Comparison of ENCODE assay signal across 8 mouse cellular contexts in the genomic region with DNA sequence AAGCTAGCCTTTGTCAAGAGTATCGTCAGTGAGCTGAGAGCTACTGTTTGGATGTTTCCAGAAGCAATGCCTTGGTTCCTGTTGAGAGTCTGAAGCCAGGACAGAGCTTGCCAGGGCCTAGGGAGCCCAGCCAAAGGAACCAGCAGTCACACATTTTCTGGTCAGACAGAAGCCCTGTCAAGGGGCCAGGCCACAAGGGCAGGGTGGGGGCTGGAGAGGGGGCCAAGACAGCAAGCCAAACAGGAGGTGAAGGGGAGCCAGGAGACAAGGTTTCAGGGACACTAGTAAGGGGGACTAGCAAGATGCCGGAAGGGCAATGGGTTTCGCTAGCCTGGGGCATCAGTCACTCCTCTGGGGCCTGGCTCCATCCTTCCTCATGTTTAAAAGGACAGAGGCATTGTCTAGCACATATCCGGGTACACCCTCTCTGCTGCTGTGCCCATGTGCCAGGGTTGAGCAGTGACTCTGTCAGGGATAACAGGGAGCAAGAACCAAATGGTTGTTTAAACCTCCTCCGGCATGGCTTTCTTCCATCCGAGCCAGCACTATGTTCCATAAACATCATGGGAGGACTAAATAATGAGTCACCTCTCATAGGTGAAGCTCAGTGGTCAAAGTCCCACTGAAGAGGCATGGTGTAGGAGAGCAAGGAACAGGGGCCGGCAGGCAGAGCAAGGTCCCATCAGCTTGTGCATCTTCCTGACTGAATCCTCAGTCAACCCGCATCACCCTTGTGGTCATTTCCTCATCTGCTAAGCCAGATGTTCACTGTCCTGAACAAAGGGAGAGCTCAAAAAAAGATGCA. TPM values are rescaled to one million over a fixed set of nuclear protein-coding genes. Genes with fewer than 3 reads are reported as not detected.
DNase-seq lines count a peak whose midpoint lies in the region; ATAC-seq lines count a peak whose summit lies in the region.
"Had no signal": no experiment of that assay in that cellular context is flagged by ENCODE, and none has a peak within 500 bp of the region (broad histone marks: within the 10 kb centered on the region; RNA-seq: fewer than 3 reads in every experiment).

No protein-coding gene starts in this region.

- H3K9me3 ChIP-seq in forebrain, embryonic 12.5 days = no peaks in the 10 kb centered on the region

- no peak overlapping the region for H3K4me3 ChIP-seq in forebrain, embryonic 12.5 days (replicated peaks)

- H3K9ac ChIP-seq in forebrain, embryonic 12.5 days = no peak overlapping the region

- intact Hi-C loops in left cerebral cortex, postnatal 10 days (cut with DNase I) = no loop called here
- intact Hi-C loops in heart, postnatal 25 days (cut with DNase I) = loop anchor here (5.0 kb wide), 1 partner anchor 37 kb away; no protein-coding TSS in a partner anchor

- ATAC-seq in forebrain, embryonic 12.5 days (ENCODE audit: low FRiP score) = no peak

- H3K36me3 ChIP-seq in forebrain, embryonic 12.5 days (replicated peaks) = no peaks in the 10 kb centered on the region

- 90% methylated on average over 8 of the region's 8 CpGs for WGBS in forebrain, embryonic 12.5 days

- no peak overlapping the region for H3K4me2 ChIP-seq in forebrain, embryonic 12.5 days

- no peak overlapping the region for H3K27ac ChIP-seq in forebrain, embryonic 12.5 days

- peaks cover 27% of the 10 kb centered on the region; the same call in 1 of the 2 replicates for H3K4me1 ChIP-seq in forebrain, embryonic 12.5 days

- peak; percentile 34 to 53 for DNase-seq in left cerebral cortex, postnatal 10 days (ENCODE audit: extremely low spot score in 1 of 2, low spot score in 2 of 2)
- no peak for DNase-seq in left cerebral cortex, adult 11 months (ENCODE audit: low spot score)
- peak; percentile 44 for DNase-seq in gastrocnemius, adult 18-20 months (ENCODE audit: low spot score)
- peak; percentile 71 for DNase-seq in heart, postnatal 25 days (ENCODE audit: low spot score)
- DNase-seq in lung, postnatal 4 days = peak; percentile 57 to 81
- DNase-seq in thymus, postnatal 10 days (ENCODE audit: low spot score in 2 of 2) = no peak
- DNase-seq: thymus, postnatal 4 days had no signal

- no peaks in the 10 kb centered on the region for H3K27me3 ChIP-seq in forebrain, embryonic 12.5 days

RNA-seq across cellular contexts. Expression of gene Arhgap31, which starts 44.0 kb away (rescaled TPM):
- 10 to 100 TPM; 17.7 to 18.9 TPM for total RNA-seq in left cerebral cortex, postnatal 10 days (2021)
- total RNA-seq in gastrocnemius, adult 18-20 months (2021) = 10 to 100 TPM; 12.9 to 15.9 TPM
- total RNA-seq in heart, postnatal 25 days (2021) = 10 to 100 TPM; 34.8 to 48.2 TPM
- polyA plus RNA-seq in forebrain, embryonic 12.5 days (2016; fragmentation: Nextera tagmentation; extraction: Ambion mirVana) = 6.4 and 8.8 TPM in 2 replicates

Comparison
In these comparisons a context has a peak if more than half of its experiments do, and no peak if none do; other contexts are left out.
1. DNase-seq: peak in left cerebral cortex, postnatal 10 days (2 of 2), gastrocnemius, adult 18-20 months (single experiment), heart, postnatal 25 days (single experiment) and lung, postnatal 4 days (2 of 2); none in left cerebral cortex, adult 11 months (single experiment) and thymus, postnatal 10 days (0 of 2).